Mouse (Mus musculus): ENCODE data around the gene Arsj.
A peak's percentile ranks its signal among the peaks of the same experiment; 100 is the strongest.

Gene Arsj

DNA sequence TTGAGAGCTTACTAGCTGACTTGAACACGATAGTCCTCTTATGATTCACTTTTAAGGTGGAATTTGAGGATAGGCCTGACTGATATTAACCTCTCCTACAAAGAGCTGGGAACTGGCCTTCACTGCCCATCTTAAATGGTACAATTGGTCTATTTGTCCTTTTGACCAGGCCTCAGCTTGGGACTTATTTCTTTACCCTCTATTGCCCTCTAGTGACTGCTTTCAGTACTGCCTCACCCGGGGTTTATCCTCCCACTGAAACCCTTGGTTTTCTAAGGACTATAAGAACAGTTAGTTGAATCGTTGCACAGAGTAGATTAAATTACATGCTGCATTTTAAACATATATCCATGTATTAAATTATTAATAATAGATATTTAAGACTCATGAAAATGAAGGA lies 39.4 kb downstream of the Arsj start:
- peak; percentile 24 for DNase-seq (ENCODE audit: low read depth)

DNA sequence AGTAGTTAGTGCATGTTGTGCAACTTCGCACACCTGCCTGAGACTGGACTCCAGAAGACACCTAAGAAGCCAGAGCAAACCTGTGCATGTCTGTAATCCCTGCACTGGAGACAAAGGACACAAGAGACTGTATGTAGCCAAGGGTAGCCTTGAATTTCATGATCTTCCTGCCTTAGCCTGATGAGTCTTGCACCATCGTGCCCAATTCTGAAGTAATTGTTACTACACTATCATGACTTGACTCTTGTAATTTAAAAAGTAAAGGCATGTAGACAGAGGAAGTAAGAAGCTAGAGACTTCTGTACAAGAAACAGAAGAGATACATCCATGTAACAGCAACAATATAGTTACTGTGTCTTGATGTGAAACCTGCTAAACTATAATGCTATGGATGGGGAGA lies 40.7 kb downstream of the Arsj start:
- DNase-seq (ENCODE audit: low read depth): no peak

DNA sequence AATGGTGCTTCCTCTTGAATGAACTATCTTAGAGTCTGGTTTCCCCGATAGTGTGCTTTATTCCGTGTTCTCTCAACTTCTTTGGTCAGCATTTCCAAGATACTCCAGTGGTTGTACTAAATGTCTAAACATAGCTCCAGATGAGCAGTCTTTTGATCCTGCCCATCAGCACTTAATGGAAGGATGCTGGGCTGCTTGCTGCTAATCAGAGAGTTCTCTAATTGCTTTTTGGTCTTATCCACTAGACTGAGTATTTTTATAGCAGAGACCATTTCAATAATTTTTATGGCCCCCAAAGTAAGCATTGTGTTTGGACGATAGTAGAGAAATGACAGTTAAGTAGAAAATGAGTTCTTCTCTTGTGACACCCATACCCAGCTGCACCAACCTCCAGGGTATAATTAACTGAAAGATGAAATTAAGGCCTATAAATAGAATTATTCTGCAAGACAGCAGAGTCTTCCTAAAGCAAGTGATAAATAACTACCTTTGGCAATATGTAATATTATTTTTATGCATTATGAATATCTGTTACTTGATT lies 67.1 kb downstream of the Arsj start:
- DNase-seq (ENCODE audit: low read depth): no peak

DNA sequence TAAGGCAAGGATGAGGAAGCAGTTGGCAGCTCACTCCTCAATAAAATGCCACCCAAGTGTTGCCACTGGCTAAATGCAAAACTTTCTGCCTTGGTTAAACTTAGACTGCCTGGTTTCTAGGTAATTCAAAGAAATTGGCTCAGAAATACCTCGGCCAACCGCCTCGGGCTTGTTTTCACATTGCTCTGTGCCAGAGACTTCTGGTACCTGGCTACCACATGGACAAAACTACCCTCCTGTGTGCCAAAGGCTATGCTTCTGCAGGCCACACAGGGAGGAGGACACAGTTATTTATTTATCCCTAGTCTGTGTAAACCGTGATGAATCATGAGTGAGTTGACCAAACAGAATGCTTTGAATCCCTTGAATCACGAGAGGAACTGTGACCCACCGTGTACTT lies 75.8 kb downstream of the Arsj start:
- DNase-seq (ENCODE audit: low read depth): no peak

DNA sequence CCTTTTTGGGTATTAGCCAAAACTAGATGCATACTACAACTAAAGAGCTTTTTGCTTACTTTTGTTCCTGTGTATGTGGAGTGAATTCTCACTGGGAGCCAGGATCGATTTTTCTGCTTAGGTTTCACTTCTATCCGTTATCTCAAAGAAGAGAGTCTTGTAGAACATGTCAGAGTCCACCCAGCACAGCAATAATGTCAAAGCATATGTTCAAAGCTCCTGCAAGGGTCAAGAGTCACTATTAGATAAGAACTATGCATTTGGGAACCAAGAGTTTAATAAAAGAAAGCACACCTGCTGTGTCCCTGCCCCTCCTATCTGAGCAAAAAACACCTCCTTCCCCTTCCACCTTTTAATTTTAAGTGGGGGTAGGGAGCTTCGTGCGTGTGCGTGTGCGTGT lies 85.6 kb downstream of the Arsj start:
- no peak for DNase-seq (ENCODE audit: low read depth)

DNA sequence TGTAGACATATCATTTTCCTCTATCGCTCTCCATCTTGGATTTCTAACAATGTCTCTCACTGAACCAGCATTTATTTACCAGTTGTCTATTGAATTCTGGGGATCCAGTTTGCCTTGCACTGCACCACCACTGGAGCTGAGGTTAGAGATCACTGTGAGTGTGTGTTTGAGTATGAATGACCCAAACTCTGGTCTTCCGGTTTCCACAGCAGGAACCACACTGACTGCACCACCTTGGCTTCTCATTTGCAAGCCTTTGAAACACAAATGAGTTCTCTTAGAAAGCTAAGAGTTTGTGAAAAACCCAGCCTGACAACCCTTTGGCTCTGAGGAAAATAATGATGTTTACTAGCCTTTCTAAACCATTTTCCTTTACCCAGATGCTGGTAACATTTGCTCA lies 86.0 kb downstream of the Arsj start:
- no peak for DNase-seq (ENCODE audit: low read depth)

DNA sequence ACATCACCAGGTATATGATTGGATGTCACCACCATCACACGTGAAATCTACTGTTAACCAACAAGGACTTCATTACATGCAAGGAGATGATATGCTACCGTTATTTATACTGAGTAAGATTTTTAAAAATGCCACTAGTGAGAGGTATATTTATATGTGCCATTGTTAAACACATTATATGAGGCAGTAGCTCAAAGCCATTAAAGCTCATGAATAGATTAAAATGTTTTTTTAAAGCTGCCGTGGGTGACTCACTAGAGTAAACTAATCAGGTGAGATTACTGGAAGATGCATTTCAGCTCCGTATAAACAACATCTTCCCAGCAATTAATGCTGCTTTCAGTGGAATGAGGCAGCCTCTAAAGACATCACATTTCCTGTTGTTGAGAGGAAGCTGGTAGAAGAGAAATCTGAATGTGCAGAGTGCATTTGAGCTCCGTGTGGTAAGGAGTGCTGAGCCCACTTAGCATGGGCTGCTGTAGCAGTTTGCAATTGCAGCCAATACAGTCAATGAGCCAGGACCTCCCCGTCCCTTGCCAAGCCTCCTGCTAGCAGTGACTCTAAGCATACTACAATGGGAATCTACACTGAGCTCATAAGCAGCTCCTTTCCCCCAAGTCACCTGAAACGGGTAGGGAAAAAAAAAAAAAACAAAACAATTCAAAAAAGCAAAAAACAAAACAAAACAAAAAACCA lies 92.5 kb downstream of the Arsj start:
- no peak for DNase-seq (ENCODE audit: low read depth)

DNA sequence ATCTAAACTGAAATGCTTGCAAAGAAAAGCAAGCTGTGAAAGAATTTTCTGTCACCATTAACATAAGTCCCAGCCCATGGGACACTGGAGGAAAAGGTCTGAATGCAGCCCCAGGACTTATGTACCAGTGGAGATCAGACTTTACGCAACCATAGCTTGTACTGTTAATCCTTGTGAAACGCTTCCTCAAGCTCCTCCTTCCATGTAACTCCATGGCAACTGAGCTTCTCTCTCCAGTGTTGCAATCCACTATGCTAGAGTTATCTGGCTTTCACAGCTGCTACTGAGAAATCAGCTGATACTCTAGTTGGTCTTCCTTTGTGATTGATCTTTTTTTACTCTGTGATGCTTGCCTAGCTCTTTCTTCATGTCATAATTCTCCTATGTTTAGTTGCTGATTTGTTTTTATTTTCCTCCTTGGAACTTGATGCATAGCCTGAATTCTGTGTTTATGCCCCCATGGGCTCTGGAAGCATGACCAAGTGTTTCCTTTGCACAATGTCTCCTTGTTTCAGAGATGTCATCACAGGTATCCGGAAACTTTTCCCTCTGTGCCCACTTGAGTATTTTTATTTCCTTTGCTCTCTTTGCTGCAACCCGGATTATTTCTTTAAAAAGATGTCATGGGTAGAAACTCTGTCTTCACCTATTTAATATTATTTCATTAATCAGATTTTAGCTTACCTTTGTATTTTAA lies 99.8 kb downstream of the Arsj start:
- DNase-seq (ENCODE audit: low read depth): no peak

DNA sequence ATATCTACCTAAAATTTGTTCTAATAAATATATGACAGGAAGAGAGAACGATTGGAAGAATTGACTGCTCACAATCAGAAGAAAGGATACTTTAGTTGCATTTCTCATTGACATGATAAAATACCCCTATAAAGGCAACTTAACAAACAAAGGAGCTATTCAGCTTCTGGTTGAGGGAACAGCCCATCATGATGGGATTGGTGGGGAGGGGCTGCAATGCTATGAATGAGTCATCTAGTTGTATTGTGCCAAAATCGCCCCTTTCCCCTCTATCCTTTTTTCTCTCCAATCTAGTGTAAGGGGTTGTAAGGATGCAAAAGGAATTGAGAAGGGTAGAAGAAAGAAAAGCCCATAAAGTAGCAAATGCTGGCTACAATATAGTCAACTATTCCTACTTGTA lies 100.8 kb downstream of the Arsj start:
- DNase-seq (ENCODE audit: low read depth): no peak
